Mouse (Mus musculus) ES-Bruce4 (cell line): ENCODE measurements around the gene Irs1.

Experiments
- CTCF ChIP-seq: IDR thresholded peaks from one replicate; pipeline ENCODE4 v1.8.1; 2011; ENCODE audit warnings: low read depth, low read length
- EP300 ChIP-seq: IDR thresholded peaks from 2 replicates; pipeline ENCODE4 v1.6.1; 2011; ENCODE audit warnings: low read depth, low read length; ENCODE audit not compliant: insufficient read depth

DNA sequence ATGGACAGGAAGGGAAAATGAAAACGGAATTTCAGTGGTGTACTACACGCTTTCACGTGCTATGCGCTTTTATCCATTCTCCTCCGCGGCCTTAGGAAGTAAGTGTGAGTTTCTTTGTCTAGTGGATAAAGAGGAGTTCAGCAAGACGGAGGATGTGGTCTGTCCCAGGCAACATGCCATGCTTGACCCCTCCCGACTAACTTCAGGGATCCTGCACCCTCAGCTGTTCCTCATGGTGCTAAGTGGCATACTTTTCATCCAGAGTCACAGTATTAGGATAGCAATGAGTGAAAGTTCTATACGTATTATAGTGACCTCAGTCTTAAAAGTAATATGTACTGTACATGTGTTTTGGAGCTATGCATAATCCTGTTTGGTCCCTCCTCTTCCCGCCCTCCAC is 29.6 kb upstream of the Irs1 start:
- TF ChIP-seq EP300 (no peak), CTCF (no peak)
